Mouse (Mus musculus) lung, embryonic 14.5 days (tissue): ENCODE measurements around the gene Sox6. TPM values are rescaled to one million over a fixed set of nuclear protein-coding genes. Genes with fewer than 3 reads are reported as not detected.

Source experiments
- ATAC-seq: fragments of 200-750 bp; cut with Nextera tagmentation; 2 replicates; pipeline ENCODE4 v1.8.0; 2017; ENCODE audit warnings: mild to moderate bottlenecking, moderate TSS enrichment, moderate library complexity; ENCODE audit not compliant: insufficient read depth
- DNase-seq: peaks from one replicate; pipeline ENCODE4 v3.0.0-alpha.2; 2015
- H3K27ac ChIP-seq: fragments of 300-500 bp; sonication (generic); 2 replicates; pipeline ENCODE4 v1.5.1; 2014; ENCODE audit warnings: low read depth, mild to moderate bottlenecking, moderate library complexity
- H3K27me3 ChIP-seq: fragments of 300-500 bp; sonication (generic); 2 replicates; pipeline ENCODE4 v1.6.1; 2014; ENCODE audit warnings: low read length, control low read depth; ENCODE audit not compliant: insufficient read depth
- H3K36me3 ChIP-seq: fragments of 300-500 bp; sonication (generic); 2 replicates; pipeline ENCODE4 v1.6.1; 2014; ENCODE audit warnings: control low read depth; ENCODE audit not compliant: insufficient read depth
- H3K4me1 ChIP-seq: fragments of 300-500 bp; sonication (generic); 2 replicates; pipeline ENCODE4 v1.6.1; 2014; ENCODE audit warnings: antibody characterized with exemption, control low read depth; ENCODE audit not compliant: insufficient read depth
- H3K4me2 ChIP-seq: fragments of 300-500 bp; sonication (generic); 2 replicates; pipeline ENCODE4 v1.6.1; 2014; ENCODE audit warnings: mild to moderate bottlenecking
- H3K4me3 ChIP-seq: fragments of 300-500 bp; sonication (generic); 2 replicates; pipeline ENCODE4 v1.5.1; 2014; ENCODE audit warnings: low read depth, low read length
- H3K9ac ChIP-seq: fragments of 300-500 bp; sonication (generic); 2 replicates; pipeline ENCODE4 v1.6.1; 2014
- H3K9me3 ChIP-seq: fragments of 300-500 bp; sonication (generic); 2 replicates; pipeline ENCODE4 v1.6.1; 2016; ENCODE audit warnings: low read depth, low read length, control low read depth
- CTCF ChIP-seq: IDR thresholded peaks from 2 replicates; pipeline ENCODE4 v1.5.1; 2016; ENCODE audit warnings: antibody characterized with exemption, low read depth
- WGBS: fragments of 180-500 bp; shearing (Covaris S2); extraction: QIAGEN DNeasy Blood & Tissue Kit; methylation state at CpG from one replicate; pipeline ENCODE4 v1.1.7; 2014; 5-methylcytosine and 5-hydroxymethylcytosine counted together
- polyA plus RNA-seq: library from polyadenylated mRNA; unstranded; fragments of >200 nt; fragmentation: Nextera tagmentation; extraction: Ambion mirVana; gene quantifications from 2 replicates; pipeline ENCODE4 v1.2.1, GENCODE M21; 2014

The Sox6 gene
- polyA plus RNA-seq, 1 experiment from 2014 or later, result 22.0 TPM

DNA sequence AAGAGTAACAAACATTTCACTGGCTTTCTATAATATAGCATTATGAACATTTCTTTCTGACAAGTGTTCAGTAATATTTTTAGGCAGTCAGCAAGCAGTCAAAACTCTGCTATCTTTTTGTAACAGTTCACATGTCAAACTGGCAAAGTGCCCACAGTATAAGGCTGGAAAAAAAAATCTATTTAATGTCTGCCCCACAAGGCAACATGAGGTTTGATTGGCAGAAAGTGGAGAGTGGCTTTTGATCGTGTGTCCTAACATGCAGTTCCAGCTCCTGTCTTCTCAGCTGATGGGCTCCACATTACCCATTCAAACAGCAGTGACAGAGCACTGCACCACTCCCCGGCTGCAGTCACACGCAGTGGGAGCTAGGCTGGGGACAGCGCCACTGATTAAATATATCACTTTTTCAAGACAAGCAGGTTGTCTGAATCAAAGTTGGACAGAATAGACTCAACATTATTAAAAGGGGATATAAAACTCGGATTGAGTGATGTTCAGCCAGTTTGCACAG lies 286.4 kb downstream of the Sox6 start:
- DNase-seq (peak; percentile 36), ATAC-seq (0 out of 2 replicates have a peak, but pooled peaks have one; percentile 58)
- Histone ChIP-seq H3K27me3 (no peaks in the 10 kb centered on the region), H3K27ac (no peak overlapping the region), H3K9me3 (no peaks in the 10 kb centered on the region), H3K4me2 (no peak overlapping the region), H3K36me3 (no peaks in the 10 kb centered on the region), H3K4me1 (peaks cover 13% of the 10 kb centered on the region; the same call in 1 of the 2 replicates), H3K4me3 (no peak overlapping the region), H3K9ac (no peak overlapping the region)
- WGBS, result 28% methylated on average over 5 of the region's 5 CpGs
- no peak for TF ChIP-seq CTCF

DNA sequence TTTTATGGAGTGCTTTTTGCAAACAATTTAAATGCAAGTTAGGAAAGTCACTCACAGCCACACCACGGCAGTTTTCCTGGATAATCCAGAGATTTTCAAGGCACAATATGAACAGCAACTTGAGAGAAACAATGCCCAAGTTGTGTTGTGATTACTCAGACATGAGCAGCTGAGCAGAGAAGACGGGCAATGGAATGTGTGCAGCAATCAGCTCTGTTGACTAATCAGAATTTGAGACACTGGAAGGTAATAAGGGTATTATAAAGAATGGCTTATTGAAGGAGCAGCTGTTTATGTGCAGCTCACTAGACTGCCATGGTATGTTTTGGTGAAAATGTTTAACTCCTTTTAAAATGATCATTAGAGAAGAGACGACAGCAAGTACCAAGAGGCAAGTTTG lies 287.5 kb downstream of the Sox6 start:
- no peak overlapping the region for H3K4me3 ChIP-seq
- WGBS, result 26% methylated on average over 3 of the region's 3 CpGs
- H3K27me3 ChIP-seq, result no peaks in the 10 kb centered on the region
- no peak for TF ChIP-seq CTCF
- H3K9me3 ChIP-seq, result no peaks in the 10 kb centered on the region
- ATAC-seq, result no peak
- no peak overlapping the region for H3K9ac ChIP-seq
- peaks cover 13% of the 10 kb centered on the region; the same call in 1 of the 2 replicates for H3K4me1 ChIP-seq
- H3K27ac ChIP-seq, result no peak overlapping the region
- no peak overlapping the region for H3K4me2 ChIP-seq
- no peaks in the 10 kb centered on the region for H3K36me3 ChIP-seq
- no peak for DNase-seq

- no peak overlapping the region for H3K9ac ChIP-seq
- peaks cover 13% of the 10 kb centered on the region; the same call in 1 of the 2 replicates for H3K4me1 ChIP-seq
- H3K27ac ChIP-seq, result 0 out of 2 replicates have a peak overlapping the region, but pooled peaks have one; percentile 27
- H3K27me3 ChIP-seq, result no peaks in the 10 kb centered on the region
- no peak overlapping the region for H3K4me2 ChIP-seq
- TF ChIP-seq CTCF, result no peak
- peak; percentile 18 for DNase-seq
- no peak overlapping the region for H3K4me3 ChIP-seq
- ATAC-seq, result no peak
- no peaks in the 10 kb centered on the region for H3K36me3 ChIP-seq
- no peaks in the 10 kb centered on the region for H3K9me3 ChIP-seq
- WGBS, result 41% methylated on average over 8 of the region's 8 CpGs
Observed at GRCm38 (mm10) chr7:115750275-115750825, 288.2 kb downstream of the Sox6 start.

DNA sequence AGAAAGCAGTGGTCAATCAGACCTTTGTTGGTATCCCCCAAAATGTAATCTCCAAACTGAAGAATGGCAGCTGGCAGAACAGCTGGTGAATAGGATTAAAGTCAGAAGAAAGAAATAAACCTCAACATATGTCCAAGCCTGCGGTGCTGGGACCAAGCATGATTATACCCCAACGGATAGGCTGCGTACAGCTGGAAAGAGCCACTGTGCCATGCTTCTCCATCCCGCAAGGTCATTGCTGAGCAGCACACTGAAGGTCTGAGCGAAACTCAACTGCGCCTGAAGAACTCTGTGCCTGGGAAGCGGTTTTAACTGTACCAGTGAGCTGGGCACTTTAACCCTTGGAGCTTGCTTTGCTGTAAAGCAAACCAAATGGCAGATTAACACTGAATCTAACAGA lies 291.1 kb downstream of the Sox6 start:
- H3K4me1 ChIP-seq, result peaks cover 13% of the 10 kb centered on the region; the same call in 1 of the 2 replicates
- ATAC-seq (no peak), DNase-seq (no peak)
- H3K36me3 ChIP-seq, result no peaks in the 10 kb centered on the region
- H3K27ac ChIP-seq, result no peak overlapping the region
- no peak overlapping the region for H3K4me2 ChIP-seq
- H3K9me3 ChIP-seq, result no peaks in the 10 kb centered on the region
- TF ChIP-seq CTCF, result no peak
- WGBS, result 68% methylated on average over 7 of the region's 7 CpGs
- H3K27me3 ChIP-seq, result no peaks in the 10 kb centered on the region
- no peak overlapping the region for H3K4me3 ChIP-seq
- H3K9ac ChIP-seq, result no peak overlapping the region

GRCm38 (mm10) chr7:115745672-115746253 lies 292.8 kb downstream of the Sox6 start:
- 79% methylated on average over 4 of the region's 4 CpGs for WGBS
- Histone ChIP-seq H3K9ac (no peak overlapping the region), H3K36me3 (no peaks in the 10 kb centered on the region), H3K4me2 (no peak overlapping the region), H3K27ac (no peak overlapping the region), H3K9me3 (no peaks in the 10 kb centered on the region), H3K27me3 (no peaks in the 10 kb centered on the region), H3K4me1 (peaks cover 6% of the 10 kb centered on the region; the same call in 1 of the 2 replicates), H3K4me3 (no peak overlapping the region)
- TF ChIP-seq CTCF, result no peak
- ATAC-seq (no peak), DNase-seq (no peak)

DNA sequence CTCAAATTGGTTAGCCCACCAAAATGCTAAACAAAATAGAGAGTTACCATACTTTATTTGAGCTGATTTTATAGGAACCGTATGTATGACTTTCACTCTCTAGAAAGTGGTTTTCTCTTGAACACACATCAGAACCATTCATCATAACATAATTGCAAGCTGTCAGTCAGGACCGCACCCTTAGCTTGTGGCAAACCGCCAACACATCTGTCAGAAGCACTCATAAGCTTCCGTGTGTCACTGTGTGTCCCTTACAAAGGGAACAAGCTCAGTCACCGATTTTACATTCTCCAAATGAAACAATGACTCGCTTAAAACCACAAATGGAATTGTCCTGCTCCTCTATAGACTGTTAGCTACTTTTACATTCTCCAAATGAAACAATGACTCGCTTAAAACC lies 304.5 kb downstream of the Sox6 start:
- Histone ChIP-seq H3K4me2 (no peak overlapping the region), H3K36me3 (no peaks in the 10 kb centered on the region), H3K27me3 (no peaks in the 10 kb centered on the region), H3K4me3 (no peak overlapping the region), H3K4me1 (no peaks in the 10 kb centered on the region), H3K9me3 (no peaks in the 10 kb centered on the region), H3K27ac (no peak overlapping the region), H3K9ac (no peak overlapping the region)
- WGBS, result 51% methylated on average over 7 of the region's 7 CpGs
- ATAC-seq, result no peak
- TF ChIP-seq CTCF, result no peak
- DNase-seq, result peak; percentile 39

DNA sequence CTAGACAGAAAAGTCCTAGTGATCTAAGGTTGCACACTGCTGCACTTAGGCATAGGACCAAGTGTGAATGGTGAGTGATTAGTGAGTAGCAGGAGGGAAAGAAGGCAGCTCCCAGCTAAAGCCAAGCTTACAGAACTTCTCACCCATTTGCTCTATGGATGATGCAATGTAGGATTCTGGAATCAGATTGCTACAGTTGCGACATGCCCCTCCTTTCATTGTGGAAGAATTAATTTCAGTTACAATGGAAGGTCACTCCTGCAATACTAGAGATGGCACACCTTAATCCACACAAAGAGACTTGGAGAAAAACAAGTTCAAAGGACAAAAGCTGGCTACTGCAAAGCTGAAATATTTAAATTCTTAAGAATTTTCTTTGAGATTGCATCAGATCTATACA lies 305.8 kb downstream of the Sox6 start:
- 67% methylated on average over 1 of the region's 1 CpGs for WGBS
- H3K4me3 ChIP-seq, result no peak overlapping the region
- no peaks in the 10 kb centered on the region for H3K27me3 ChIP-seq
- no peaks in the 10 kb centered on the region for H3K9me3 ChIP-seq
- H3K4me1 ChIP-seq, result no peaks in the 10 kb centered on the region
- H3K36me3 ChIP-seq, result no peaks in the 10 kb centered on the region
- TF ChIP-seq CTCF, result no peak
- no peak for DNase-seq
- no peak for ATAC-seq
- no peak overlapping the region for H3K9ac ChIP-seq
- no peak overlapping the region for H3K4me2 ChIP-seq
- H3K27ac ChIP-seq, result no peak overlapping the region
